Mouse (Mus musculus) bone marrow macrophage, adult 2 months (primary cell): ENCODE results near the gene Trim14. TPM values are rescaled to one million over a fixed set of nuclear protein-coding genes. Genes with fewer than 3 reads are reported as not detected.

Experiments
- H3K27ac ChIP-seq: 2 replicates; pipeline ENCODE4 v1.5.1; 2012; ENCODE audit warnings: low read depth, low read length; ENCODE audit not compliant: insufficient read depth
- H3K4me1 ChIP-seq: 2 replicates; pipeline ENCODE4 v1.6.1; 2012; ENCODE audit warnings: low read length; ENCODE audit not compliant: control insufficient read depth, insufficient read depth
- H3K4me3 ChIP-seq: 2 replicates; pipeline ENCODE4 v1.5.1; 2012; ENCODE audit warnings: mild to moderate bottlenecking, low read length, moderate library complexity; ENCODE audit not compliant: insufficient read depth
- CTCF ChIP-seq: IDR thresholded peaks from 2 replicates; pipeline ENCODE4 v1.5.1; 2012; ENCODE audit warnings: low read depth, mild to moderate bottlenecking, low read length, moderate library complexity
- POLR2A ChIP-seq: IDR thresholded peaks from 2 replicates; pipeline ENCODE4 v1.6.1; 2012; ENCODE audit warnings: mild to moderate bottlenecking, low read depth, low read length, borderline replicate concordance
- polyA plus RNA-seq: library from polyadenylated mRNA; stranded (reverse); fragments of >200 nt; gene quantifications from 2 replicates; pipeline ENCODE4 v1.2.4, GENCODE M21; 2012; ENCODE audit not compliant: missing spikeins, insufficient read depth, insufficient read length

Gene Trim14
- polyA plus RNA-seq, 1 experiment = 58.1 TPM

- TF ChIP-seq CTCF (no peak), POLR2A (no peak)
- peak overlapping the region; percentile 41 for H3K27ac ChIP-seq
- no peak overlapping the region for H3K4me3 ChIP-seq
- peaks cover 38% of the 10 kb centered on the region for H3K4me1 ChIP-seq
Observed at GRCm38 (mm10) chr4:46487348-46487747, 48.6 kb downstream of the Trim14 start.

- peak overlapping the region; percentile 84 for H3K27ac ChIP-seq
- H3K4me3 ChIP-seq = no peak overlapping the region
- TF ChIP-seq CTCF (no peak), POLR2A (no peak)
- peaks cover 38% of the 10 kb centered on the region for H3K4me1 ChIP-seq
Observed at GRCm38 (mm10) chr4:46485696-46486417, 50.1 kb downstream of the Trim14 start.

GRCm38 (mm10) chr4:46479081-46479480 lies 56.9 kb downstream of the Trim14 start:
- Histone ChIP-seq H3K4me3 (no peak overlapping the region), H3K4me1 (peaks cover 5% of the 10 kb centered on the region), H3K27ac (no peak overlapping the region)
- no peak for TF ChIP-seq POLR2A
- no peak for TF ChIP-seq CTCF

GRCm38 (mm10) chr4:46475101-46475500 lies 60.8 kb downstream of the Trim14 start:
- no peak for TF ChIP-seq POLR2A
- no peak for TF ChIP-seq CTCF
- Histone ChIP-seq H3K4me3 (no peak overlapping the region), H3K27ac (no peak overlapping the region), H3K4me1 (no peaks in the 10 kb centered on the region)

- H3K27ac ChIP-seq = no peak overlapping the region
- no peaks in the 10 kb centered on the region for H3K4me1 ChIP-seq
- H3K4me3 ChIP-seq = no peak overlapping the region
- no peak for TF ChIP-seq CTCF
- no peak for TF ChIP-seq POLR2A
Observed at GRCm38 (mm10) chr4:46465740-46466139, 70.2 kb downstream of the Trim14 start.

- Histone ChIP-seq H3K4me1 (peaks cover 8% of the 10 kb centered on the region), H3K27ac (no peak overlapping the region), H3K4me3 (no peak overlapping the region)
- TF ChIP-seq POLR2A (no peak), CTCF (peak; percentile 60)
Observed at GRCm38 (mm10) chr4:46463130-46463830, 72.7 kb downstream of the Trim14 start.

GRCm38 (mm10) chr4:46458411-46458810 lies 77.5 kb downstream of the Trim14 start:
- Histone ChIP-seq H3K27ac (no peak overlapping the region), H3K4me3 (no peak overlapping the region), H3K4me1 (peaks cover 51% of the 10 kb centered on the region)
- TF ChIP-seq CTCF (no peak), POLR2A (no peak)

- TF ChIP-seq CTCF (no peak), POLR2A (no peak)
- Histone ChIP-seq H3K4me3 (no peak overlapping the region), H3K27ac (peak overlapping the region; percentile 37), H3K4me1 (peaks cover 51% of the 10 kb centered on the region)
Observed at GRCm38 (mm10) chr4:46457186-46457585, 78.8 kb downstream of the Trim14 start.

GRCm38 (mm10) chr4:46456762-46457161 lies 79.2 kb downstream of the Trim14 start:
- Histone ChIP-seq H3K27ac (peak overlapping the region; percentile 37), H3K4me3 (no peak overlapping the region), H3K4me1 (peaks cover 51% of the 10 kb centered on the region)
- no peak for TF ChIP-seq CTCF
- no peak for TF ChIP-seq POLR2A

GRCm38 (mm10) chr4:46454097-46454864 lies 81.7 kb downstream of the Trim14 start:
- Histone ChIP-seq H3K27ac (peak overlapping the region; percentile 95; the same call in 1 of the 2 replicates), H3K4me3 (peak overlapping the region; percentile 69; the same call in 1 of the 2 replicates), H3K4me1 (peaks cover 50% of the 10 kb centered on the region)
- no peak for TF ChIP-seq CTCF
- no peak for TF ChIP-seq POLR2A
